Mouse (Mus musculus) myocyte (in vitro differentiated cells): ENCODE measurements at regions not wholly inside any gene's neighbourhood (a gene's known extent, or its start where the extent isn't known, plus 50 kb on each side); places are given as distances from the start of the nearest gene placed in this dataset.

Experiments
- CEBPB ChIP-seq: IDR thresholded peaks from 2 replicates; pipeline ENCODE4 v1.6.1; 2011; ENCODE audit warnings: mild to moderate bottlenecking, moderate library complexity; ENCODE audit not compliant: poor library complexity, insufficient read depth, severe bottlenecking
- E2F4 ChIP-seq: IDR thresholded peaks from one replicate; pipeline ENCODE4 v1.6.1; 2011; ENCODE audit warnings: mild to moderate bottlenecking, control low read depth, moderate library complexity; ENCODE audit not compliant: insufficient read depth
- MAX ChIP-seq: IDR thresholded peaks from one replicate; pipeline ENCODE4 v1.6.1; 2011; ENCODE audit warnings: low read depth, mild to moderate bottlenecking, control low read depth
- MYOD1 ChIP-seq, 3 experiments: IDR thresholded peaks; one replicate each; pipeline ENCODE4 v1.6.1; 2011; ENCODE audit warnings: control low read depth in 2 of 3, low read depth in 2 of 3, mild to moderate bottlenecking in 2 of 3, moderate library complexity in 1 of 3; ENCODE audit not compliant: insufficient read length in 2 of 3, control insufficient read depth in 1 of 3
- MYOG ChIP-seq, 3 experiments: IDR thresholded peaks; one replicate each; pipeline ENCODE4 v1.6.1; 2011; ENCODE audit warnings: control low read depth in 2 of 3, low read depth in 2 of 3, mild to moderate bottlenecking in 2 of 3; ENCODE audit not compliant: insufficient read length in 2 of 3, control insufficient read depth in 1 of 3, insufficient read depth in 1 of 3
- POLR2A ChIP-seq: IDR thresholded peaks from one replicate; pipeline ENCODE4 v1.6.1; 2011; ENCODE audit warnings: low read depth, mild to moderate bottlenecking, control low read depth, moderate library complexity; ENCODE audit not compliant: insufficient read length
- POLR2AphosphoS2 ChIP-seq: IDR thresholded peaks from one replicate; pipeline ENCODE4 v1.6.1; 2011; ENCODE audit warnings: low read depth, control low read depth; ENCODE audit not compliant: insufficient read length
- REST ChIP-seq: IDR thresholded peaks from one replicate; pipeline ENCODE4 v1.6.1; 2011; ENCODE audit warnings: mild to moderate bottlenecking, control low read depth, moderate library complexity; ENCODE audit not compliant: insufficient read depth, insufficient read length
- TCF12 ChIP-seq: IDR thresholded peaks from one replicate; pipeline ENCODE4 v1.6.1; 2011; ENCODE audit warnings: mild to moderate bottlenecking, control low read depth; ENCODE audit not compliant: poor library complexity, insufficient read depth, severe bottlenecking
- TCF3 ChIP-seq: IDR thresholded peaks from one replicate; pipeline ENCODE4 v1.6.1; 2011; ENCODE audit warnings: low read depth, control low read depth; ENCODE audit not compliant: insufficient read length

DNA sequence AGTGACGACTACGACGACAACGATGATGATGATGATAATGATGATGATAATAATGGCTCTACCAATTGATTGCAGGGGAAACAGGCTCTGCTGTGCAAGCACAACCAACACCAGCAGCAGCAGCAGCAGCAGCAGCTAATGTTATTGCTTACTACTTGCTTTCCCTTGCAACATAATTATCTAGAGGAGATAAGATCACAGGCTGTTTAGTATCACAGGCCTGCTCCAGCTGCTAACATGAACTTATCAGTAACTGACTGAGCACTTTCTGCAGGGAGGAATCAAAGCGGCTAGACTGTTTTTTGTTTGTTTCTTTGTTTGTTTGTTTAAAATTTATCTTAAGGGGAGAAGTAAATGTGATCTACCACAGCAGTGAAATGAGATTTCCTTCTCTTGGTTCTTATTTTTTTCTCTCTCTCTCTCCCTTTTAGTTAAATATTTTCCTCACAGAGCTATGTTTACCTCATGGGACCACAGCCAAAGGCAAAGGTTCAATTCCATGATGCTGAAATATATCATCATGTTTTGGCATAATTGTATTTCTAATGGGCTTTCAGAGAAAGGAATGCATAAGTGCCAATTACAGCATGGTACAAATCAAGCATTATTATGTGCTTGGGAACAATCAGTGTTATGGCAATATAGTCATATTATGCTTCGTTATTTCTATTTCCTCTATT, 443.2 kb upstream of the Pabpc4l start:
- no peak for TF ChIP-seq POLR2A
- no peak for TF ChIP-seq REST
- TF ChIP-seq MYOG (IDR thresholded peaks at IDR 0.05; ENCODE audit: control insufficient read depth in 1 of 3, insufficient read depth in 1 of 3, insufficient read length in 2 of 3, low read depth in 2 of 3), result no peak
- TF ChIP-seq MYOD1 (IDR thresholded peaks at IDR 0.05; ENCODE audit: control insufficient read depth in 1 of 3, insufficient read length in 2 of 3, low read depth in 2 of 3), result no peak
- TF ChIP-seq CEBPB, result no peak
- no peak for TF ChIP-seq POLR2AphosphoS2
- TF ChIP-seq TCF3, result no peak
- TF ChIP-seq E2F4, result no peak
- no peak for TF ChIP-seq TCF12
- no peak for TF ChIP-seq MAX
